In the genomic region with DNA sequence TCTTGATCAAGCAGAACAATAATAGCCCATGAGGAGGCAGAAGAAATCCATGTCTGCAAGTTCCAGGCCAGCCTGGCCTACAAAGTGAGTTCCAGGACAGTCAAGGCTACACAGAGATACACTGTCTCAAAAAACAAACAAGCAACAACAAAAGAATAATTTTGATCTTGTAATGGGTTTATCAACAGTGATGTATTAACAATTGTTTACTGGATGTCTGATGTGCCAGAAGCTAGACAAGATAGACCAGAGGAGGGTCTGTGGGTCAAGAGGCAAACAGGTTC, we compare ENCODE assay signal across 17 mouse cellular contexts.
"Had no signal": no experiment of that assay in that cellular context is flagged by ENCODE, and none has a peak within 500 bp of the region (broad histone marks: within the 10 kb centered on the region; RNA-seq: fewer than 3 reads in every experiment).

No protein-coding gene starts in this region.

- H3K9me3 ChIP-seq: hindbrain, embryonic 15.5 days; limb, embryonic 13.5 days; midbrain, embryonic 10.5 days; neural tube, embryonic 15.5 days had no signal

- H3K27me3 ChIP-seq: hindbrain, embryonic 15.5 days; limb, embryonic 13.5 days; neural tube, embryonic 15.5 days had no signal

- H3K4me3 ChIP-seq: hindbrain, embryonic 15.5 days; limb, embryonic 13.5 days; midbrain, embryonic 10.5 days; myocyte; neural tube, embryonic 15.5 days had no signal

- H3K9ac ChIP-seq: hindbrain, embryonic 15.5 days; limb, embryonic 13.5 days; liver, embryonic 14.5 days; lung, embryonic 14.5 days; neural tube, embryonic 15.5 days had no signal

- H3K36me3 ChIP-seq: hindbrain, embryonic 15.5 days; limb, embryonic 13.5 days; midbrain, embryonic 10.5 days; neural tube, embryonic 15.5 days had no signal

- H3K27ac ChIP-seq: hindbrain, embryonic 15.5 days; limb, embryonic 13.5 days; liver, embryonic 14.5 days; midbrain, embryonic 10.5 days; neural tube, embryonic 15.5 days had no signal

- DNase-seq: kidney, adult 18-20 months; left cerebral cortex, postnatal 4 days; lung, embryonic 14.5 days; lung, postnatal 10 days; lung, postnatal 4 days; midbrain, embryonic 14.5 days; right cerebral cortex, adult 18-20 months; right cerebral cortex, postnatal 25 days; spleen, adult 18-20 months; thymus, adult 2 months; thymus, postnatal 25 days had no signal

- H3K4me2 ChIP-seq: hindbrain, embryonic 15.5 days; neural tube, embryonic 15.5 days had no signal
